ENCODE assay signal across 14 mouse cellular contexts in genomic region chr10:39623806-39624205, GRCm38 (mm10). TPM values are rescaled to one million over a fixed set of nuclear protein-coding genes. Genes with fewer than 3 reads are reported as not detected.
DNase-seq lines count a peak whose midpoint lies in the region; ATAC-seq and TF ChIP-seq lines count a peak whose summit lies in the region.
"Had no signal": no experiment of that assay in that cellular context is flagged by ENCODE, and none has a peak within 500 bp of the region (broad histone marks: within the 10 kb centered on the region; RNA-seq: fewer than 3 reads in every experiment).

No protein-coding gene starts in this region.

- H3K4me2 ChIP-seq in forebrain, embryonic 13.5 days = no peak overlapping the region
- no peak overlapping the region for H3K4me2 ChIP-seq in neural tube, embryonic 14.5 days (ENCODE audit: low read depth, low read length)

- H3K36me3 ChIP-seq in forebrain, embryonic 13.5 days (ENCODE audit: poor library complexity, severe bottlenecking) = peaks cover 15% of the 10 kb centered on the region
- peaks cover 10% of the 10 kb centered on the region; the same call in 1 of the 2 replicates for H3K36me3 ChIP-seq in forebrain, embryonic 10.5 days (replicated peaks)
- no peaks in the 10 kb centered on the region for H3K36me3 ChIP-seq in neural tube, embryonic 14.5 days (ENCODE audit: control insufficient read depth, insufficient read depth, low read length)

- 0 out of 2 replicates have a peak, but pooled peaks have one; percentile 48 for ATAC-seq in forebrain, embryonic 13.5 days
- ATAC-seq in neural tube, embryonic 14.5 days (ENCODE audit: low read depth) = peak; percentile 65; the same call in 1 of the 2 replicates

- TF ChIP-seq CTCF in brain, embryonic 14.5 days (IDR thresholded peaks at IDR 0.05; ENCODE audit: borderline replicate concordance, extremely low read depth, insufficient read depth, insufficient read length) = no peak

- H3K4me1 ChIP-seq in forebrain, embryonic 13.5 days = peaks cover 16% of the 10 kb centered on the region
- H3K4me1 ChIP-seq in forebrain, embryonic 10.5 days = peaks cover 31% of the 10 kb centered on the region
- peaks cover 8% of the 10 kb centered on the region for H3K4me1 ChIP-seq in neural tube, embryonic 14.5 days (ENCODE audit: control insufficient read depth, insufficient read depth, low read length)

- no peak overlapping the region for H3K9ac ChIP-seq in forebrain, embryonic 13.5 days
- no peak overlapping the region for H3K9ac ChIP-seq in neural tube, embryonic 14.5 days (replicated peaks; ENCODE audit: low read depth, low read length)

- WGBS in forebrain, embryonic 13.5 days = 71% methylated on average over 6 of the region's 6 CpGs
- 78% methylated on average over 6 of the region's 6 CpGs for WGBS in forebrain, embryonic 10.5 days
- WGBS in neural tube, embryonic 14.5 days = 48% methylated on average over 6 of the region's 6 CpGs

- no peaks in the 10 kb centered on the region for H3K9me3 ChIP-seq in forebrain, embryonic 13.5 days (replicated peaks)
- no peaks in the 10 kb centered on the region for H3K9me3 ChIP-seq in forebrain, embryonic 10.5 days
- H3K9me3 ChIP-seq in neural tube, embryonic 14.5 days (ENCODE audit: control insufficient read depth, low read length) = no peaks in the 10 kb centered on the region
- H3K9me3 ChIP-seq: limb, embryonic 10.5 days had no signal

- no peak overlapping the region for H3K4me3 ChIP-seq in forebrain, embryonic 13.5 days
- H3K4me3 ChIP-seq in forebrain, embryonic 10.5 days = no peak overlapping the region
- H3K4me3 ChIP-seq in neural tube, embryonic 14.5 days (ENCODE audit: low read depth, low read length) = no peak overlapping the region
- H3K4me3 ChIP-seq: limb, embryonic 10.5 days had no signal

- TF ChIP-seq POLR2A in brain, embryonic 14.5 days (IDR thresholded peaks at IDR 0.05; ENCODE audit: borderline replicate concordance, extremely low read depth, insufficient read depth, insufficient read length, poor library complexity, severe bottlenecking) = no peak

- H3K27me3 ChIP-seq in forebrain, embryonic 13.5 days = no peaks in the 10 kb centered on the region
- H3K27me3 ChIP-seq in forebrain, embryonic 10.5 days (ENCODE audit: poor library complexity, severe bottlenecking) = no peaks in the 10 kb centered on the region
- no peaks in the 10 kb centered on the region for H3K27me3 ChIP-seq in neural tube, embryonic 14.5 days (ENCODE audit: control insufficient read depth, insufficient read depth, low read length)

- H3K27ac ChIP-seq in forebrain, embryonic 13.5 days = no peak overlapping the region
- H3K27ac ChIP-seq in forebrain, embryonic 10.5 days = no peak overlapping the region
- no peak overlapping the region for H3K27ac ChIP-seq in neural tube, embryonic 14.5 days (ENCODE audit: low read depth, low read length)

- DNase-seq in forebrain, embryonic 10.5 days (ENCODE audit: extremely low spot score, low spot score) = no peak
- DNase-seq in left cerebral cortex, postnatal 4 days = peak; percentile 52
- no peak for DNase-seq in left cerebral cortex, postnatal 10 days (ENCODE audit: extremely low spot score in 1 of 2, low spot score in 2 of 2)
- peak; percentile 57 for DNase-seq in brain, embryonic 14.5 days (ENCODE audit: low read depth)
- no peak for DNase-seq in heart, adult 11 months
- DNase-seq in embryo, embryonic 9.5 days (ENCODE audit: extremely low spot score) = no peak
- DNase-seq: adrenal gland, adult 2 months; cerebellum, adult 8-10 months; gastrocnemius, postnatal 36 days; lung, postnatal 4 days; thymus, postnatal 4 days had no signal

- intact Hi-C loops in left cerebral cortex, postnatal 4 days (cut with DNase I) = no loop called here
- intact Hi-C loops in left cerebral cortex, postnatal 10 days (cut with DNase I) = no loop called here

RNA-seq across cellular contexts. Expression of gene Traf3ip2, which starts 11.1 kb away (rescaled TPM):
- polyA plus RNA-seq in forebrain, embryonic 13.5 days (2015; fragmentation: Nextera tagmentation; extraction: Ambion mirVana) = 3.6 and 4.6 TPM in 2 replicates
- polyA plus RNA-seq in forebrain, embryonic 10.5 days (2016; fragmentation: Nextera tagmentation; extraction: Ambion mirVana) = 10.3 and 11.7 TPM in 2 replicates
- total RNA-seq in left cerebral cortex, postnatal 4 days (2021) = 1 to 10 TPM in 1 of 2 experiments, under 1 TPM in 1; 0.52 to 1.5 TPM
- total RNA-seq in left cerebral cortex, postnatal 10 days (2021) = 1 to 10 TPM in 1 of 2 experiments, under 1 TPM in 1; 0.47 to 1.2 TPM
- 2.8 TPM in 2 replicates for polyA plus RNA-seq in brain, embryonic 14.5 days (2012; rRNA removed)
- polyA plus RNA-seq in neural tube, embryonic 14.5 days (2014; fragmentation: Nextera tagmentation; extraction: Ambion mirVana) = 5.7 and 6.1 TPM in 2 replicates

Comparison
In these comparisons a context has a peak if more than half of its experiments do, and no peak if none do; other contexts are left out.
1. DNase-seq: peak in left cerebral cortex, postnatal 4 days (single experiment) and brain, embryonic 14.5 days (single experiment); none in forebrain, embryonic 10.5 days (single experiment), left cerebral cortex, postnatal 10 days (0 of 2), heart, adult 11 months (single experiment) and embryo, embryonic 9.5 days (single experiment).